Mouse (Mus musculus): ENCODE measurements around the gene Spink2.

GRCm38 (mm10) chr5:77217724-77218123 lies 6.5 kb upstream of the Spink2 start:
- TF ChIP-seq EP300 (IDR thresholded peaks at IDR 0.05; ENCODE audit: low read depth) (no peak), CTCF (IDR thresholded peaks at IDR 0.05; ENCODE audit: low read depth) (no peak)

Data from heart, postnatal 0 days (tissue).